Mouse (Mus musculus): ENCODE measurements around the gene Tchh.
"Not testable (repeated sequence)": the region's sequence is repeated elsewhere in the genome, so short reads cannot be mapped to it uniquely, and the experiment has no call there.

Tchh gene

GRCm38 (mm10) chr3:93493992-93494391, 51.9 kb downstream of the Tchh start:
- DNase-seq (ENCODE audit: low spot score) = peak; percentile 51

GRCm38 (mm10) chr3:93494774-93495173, 52.6 kb downstream of the Tchh start:
- not testable (repeated sequence) for DNase-seq (ENCODE audit: low spot score)

- no peak for DNase-seq (ENCODE audit: low spot score)
Measured at GRCm38 (mm10) chr3:93497131-93497530, 55.0 kb downstream of the Tchh start.

Measured in left cerebral cortex, adult 11 months (tissue).